Mouse (Mus musculus) embryonic fibroblast, embryonic 13.5 days (primary cell): ENCODE measurements around the gene Lrrc28.

Experiments
- CTCF ChIP-seq: IDR thresholded peaks from 2 replicates; pipeline ENCODE4 v1.5.1; 2011; ENCODE audit warnings: mild to moderate bottlenecking, control low read depth, low read length, moderate library complexity, borderline replicate concordance; ENCODE audit not compliant: insufficient read depth
- POLR2A ChIP-seq: IDR thresholded peaks from 2 replicates; pipeline ENCODE4 v1.6.1; 2011; ENCODE audit warnings: low read depth, mild to moderate bottlenecking, control low read depth, low read length, moderate library complexity

DNA sequence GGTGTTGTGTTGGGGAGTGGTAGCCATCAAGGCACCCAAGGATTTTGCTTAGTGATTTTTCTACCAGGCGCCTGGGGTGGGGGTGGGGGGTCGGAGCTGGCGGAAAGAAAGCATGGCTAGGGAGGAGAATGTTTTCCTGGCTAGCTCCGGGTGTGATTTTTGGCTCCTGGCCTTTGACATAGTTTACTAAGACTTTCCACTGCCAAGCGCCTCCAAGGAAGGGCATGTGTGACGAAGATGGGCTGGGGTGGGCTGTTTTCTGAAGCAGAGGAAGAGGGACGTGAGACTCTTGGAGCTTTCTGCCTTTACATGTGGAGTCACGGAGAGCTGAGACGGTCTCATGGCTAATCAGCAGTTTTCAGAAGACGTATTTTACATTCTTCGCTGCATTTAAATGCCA lies 173.8 kb downstream of the Lrrc28 start:
- TF ChIP-seq CTCF (no peak), POLR2A (no peak)
